Mouse (Mus musculus) neutrophil, adult 83 days (primary cell): ENCODE measurements around the gene Zfp825. TPM values are rescaled to one million over a fixed set of nuclear protein-coding genes. Genes with fewer than 3 reads are reported as not detected.

ENCODE experiments used
- total RNA-seq, 2 experiments: library from RNA; stranded (reverse); gene quantifications; one replicate each; pipeline ENCODE4 v1.2.4; 2023

Zfp825 gene
- 1 to 10 TPM; 7.1 to 7.7 TPM for total RNA-seq

DNA sequence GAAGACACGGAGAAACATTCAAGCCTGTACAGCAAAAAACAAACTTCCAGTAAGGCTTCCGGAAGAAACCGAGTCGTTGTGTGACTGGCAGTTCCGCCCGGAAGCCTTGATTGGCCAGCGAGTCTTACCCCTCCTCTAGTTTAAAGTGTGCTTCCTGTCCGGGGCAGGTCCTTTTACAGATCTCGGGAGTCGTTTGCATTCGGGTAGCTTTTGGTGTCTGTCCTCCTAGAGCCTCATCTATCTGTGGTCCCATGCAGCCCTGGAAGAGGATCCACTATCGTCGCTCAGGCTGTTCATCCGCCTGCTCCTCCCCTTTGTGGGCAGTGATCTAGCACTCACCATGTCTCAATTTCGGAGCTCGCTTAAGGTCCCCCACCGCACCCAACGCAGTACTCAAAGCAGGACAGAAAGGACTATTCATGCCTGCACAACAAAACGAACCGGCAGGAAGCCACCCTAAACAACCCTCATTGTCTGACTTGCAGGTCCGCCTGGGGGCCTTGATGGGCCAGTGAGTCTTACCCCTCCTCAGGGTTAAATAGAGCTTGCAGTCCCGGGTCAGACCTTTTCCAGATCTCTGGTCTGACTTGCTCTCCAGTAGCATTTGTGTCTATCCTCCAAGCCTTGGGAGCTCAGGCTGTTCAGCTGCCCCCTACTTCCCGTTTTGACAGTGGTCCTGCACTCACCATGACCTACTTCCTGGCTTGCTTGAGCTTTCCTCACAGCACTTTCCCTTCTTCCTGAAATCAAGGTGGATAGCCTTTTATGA is at the start of gene Zfp825:
Zfp825 (minus strand) TSS at position 82 of the 769 bp plus-strand sequence.

Other genes with a start within 250 kb of the Zfp825 start
- gene Ahrr, start 201.7 kb downstream of the Zfp825 start, total RNA-seq = under 1 TPM; 0.51 to 0.88 TPM
- 100 to 1,000 TPM in 1 of 2 experiments, 10 to 100 TPM in 1; 75.6 to 102 TPM for gene Pdcd6, start 176.4 kb downstream of the Zfp825 start, total RNA-seq
- gene Sdha, start 143.7 kb downstream of the Zfp825 start, total RNA-seq = 10 to 100 TPM; 88.1 to 92.7 TPM
- gene Ccdc127, start 143.7 kb downstream of the Zfp825 start, total RNA-seq = 10 to 100 TPM; 14.0 to 15.3 TPM
- gene Lrrc14b, start 130.0 kb downstream of the Zfp825 start, total RNA-seq = not detected
- under 1 TPM; 0.15 to 0.49 TPM for gene Zfp72, start 103.2 kb downstream of the Zfp825 start, total RNA-seq
- gene Ftl1-ps1, start 94.3 kb downstream of the Zfp825 start, total RNA-seq = 1,000 to 10,000 TPM; 1,577 to 1,688 TPM
- 10 to 100 TPM; 39.7 to 50.3 TPM for gene Erap1, start 145.6 kb upstream of the Zfp825 start, total RNA-seq